Mouse (Mus musculus): ENCODE measurements around the gene Dpm3. TPM values are rescaled to one million over a fixed set of nuclear protein-coding genes. Genes with fewer than 3 reads are reported as not detected.
A peak's percentile ranks its signal among the peaks of the same experiment; 100 is the strongest.

Gene Dpm3
- polyA plus RNA-seq, 1 experiment: 431 TPM

DNA sequence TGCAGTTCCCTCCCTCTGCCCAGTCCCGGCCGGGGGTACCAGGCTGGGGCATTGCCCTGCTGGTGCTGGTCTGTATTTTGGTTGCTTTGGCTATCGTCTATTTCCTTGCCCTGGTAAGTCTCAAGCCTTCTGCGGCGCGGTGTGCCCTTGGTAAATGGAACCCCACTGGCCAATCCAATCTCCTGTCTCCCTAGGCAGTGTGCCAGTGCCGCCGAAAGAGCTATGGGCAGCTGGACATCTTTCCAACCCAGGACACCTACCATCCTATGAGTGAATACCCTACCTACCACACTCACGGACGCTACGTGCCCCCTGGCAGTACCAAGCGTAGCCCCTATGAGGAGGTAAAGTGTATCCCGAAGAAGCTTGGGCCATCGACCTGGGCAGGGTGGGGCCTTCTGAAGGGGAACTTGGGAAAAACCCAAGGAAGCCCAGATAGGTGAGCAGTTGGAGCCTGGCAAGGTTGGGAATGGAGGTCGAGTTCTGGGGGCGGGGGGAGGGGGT is 27.3 kb upstream of the Dpm3 start:
- no peak for DNase-seq
- Histone ChIP-seq H3K36me3 (ENCODE audit: control insufficient read depth, insufficient read depth, low read length) (no peaks in the 10 kb centered on the region), H3K4me1 (ENCODE audit: control insufficient read depth, insufficient read depth, low read length) (peaks cover 9% of the 10 kb centered on the region; the same call in 1 of the 2 replicates), H3K27me3 (replicated peaks; ENCODE audit: control insufficient read depth, insufficient read depth, low read length) (no peaks in the 10 kb centered on the region), H3K4me3 (ENCODE audit: insufficient read depth, low read depth, low read length) (peak overlapping the region; percentile 9; the same call in 1 of the 2 replicates), H3K27ac (ENCODE audit: insufficient read depth, low read depth, low read length) (no peak overlapping the region)
- WGBS: 72% methylated on average over 16 of the region's 16 CpGs
- TF ChIP-seq CTCF (conservative IDR thresholded peaks at IDR 0.05; ENCODE audit: insufficient read depth, insufficient read length, low read depth, low read length) (no peak), POLR2A (IDR thresholded peaks at IDR 0.05; ENCODE audit: low read depth, low read length) (no peak)

DNA sequence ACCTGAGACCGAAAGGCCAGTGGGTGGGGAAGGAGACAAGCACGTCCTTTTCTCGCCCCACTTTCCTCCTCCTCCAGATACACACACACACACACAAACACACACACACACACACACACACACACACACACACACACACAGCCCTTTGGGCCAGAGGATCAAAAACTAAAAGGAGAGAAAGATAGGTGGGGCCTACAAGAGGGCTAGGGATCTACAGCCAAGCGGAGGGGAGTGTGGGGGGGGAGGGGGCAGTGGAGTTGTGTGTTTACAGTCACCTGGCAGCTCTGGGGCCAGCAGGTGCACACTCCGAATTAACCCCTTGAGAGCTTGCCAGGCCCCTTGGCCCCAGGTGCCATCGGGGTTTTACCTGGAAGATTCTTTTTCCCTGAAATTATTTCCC is 26.5 kb upstream of the Dpm3 start:
- 67% methylated on average over 6 of the region's 6 CpGs for WGBS
- TF ChIP-seq CTCF (conservative IDR thresholded peaks at IDR 0.05; ENCODE audit: insufficient read depth, insufficient read length, low read depth, low read length) (no peak), POLR2A (IDR thresholded peaks at IDR 0.05; ENCODE audit: low read depth, low read length) (no peak)
- H3K4me1 ChIP-seq (ENCODE audit: control insufficient read depth, insufficient read depth, low read length): peaks cover 5% of the 10 kb centered on the region; the same call in 1 of the 2 replicates
- H3K27me3 ChIP-seq (replicated peaks; ENCODE audit: control insufficient read depth, insufficient read depth, low read length): no peaks in the 10 kb centered on the region
- H3K36me3 ChIP-seq (ENCODE audit: control insufficient read depth, insufficient read depth, low read length): no peaks in the 10 kb centered on the region
- no peak for DNase-seq
- 0 out of 2 replicates have a peak overlapping the region, but pooled peaks have one; percentile 40 for H3K27ac ChIP-seq (ENCODE audit: insufficient read depth, low read depth, low read length)
- no peak overlapping the region for H3K4me3 ChIP-seq (ENCODE audit: insufficient read depth, low read depth, low read length)

DNA sequence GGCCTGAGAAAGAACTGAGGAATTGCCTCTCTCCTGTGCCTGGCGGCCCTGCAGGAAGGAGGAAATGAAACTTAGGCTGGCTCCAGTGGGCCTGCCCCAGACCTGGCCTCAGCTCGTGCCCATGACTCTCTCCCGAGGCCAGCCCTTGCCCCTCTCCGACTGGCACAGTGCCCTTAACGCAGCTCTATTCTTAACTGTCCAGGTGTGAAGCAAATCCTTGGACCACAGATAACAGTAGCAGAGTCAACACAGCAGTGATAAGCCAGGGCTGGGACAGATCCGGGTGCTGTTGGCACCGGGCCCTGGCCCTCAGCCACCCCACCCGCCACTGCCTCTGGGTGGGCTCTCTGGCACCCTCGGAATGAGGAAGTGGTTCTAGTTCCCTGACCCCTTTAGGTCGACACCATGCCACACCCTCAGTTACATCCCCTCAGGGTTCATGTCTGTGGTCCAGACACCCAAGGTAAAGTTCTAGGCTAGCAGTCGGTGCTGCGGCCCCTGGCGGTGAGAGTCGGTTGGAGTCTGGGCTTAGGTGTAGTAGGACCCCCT is 25.5 kb upstream of the Dpm3 start:
- no peak for TF ChIP-seq POLR2A (IDR thresholded peaks at IDR 0.05; ENCODE audit: low read depth, low read length)
- TF ChIP-seq CTCF (conservative IDR thresholded peaks at IDR 0.05; ENCODE audit: insufficient read depth, insufficient read length, low read depth, low read length): no peak
- H3K4me1 ChIP-seq (ENCODE audit: control insufficient read depth, insufficient read depth, low read length): no peaks in the 10 kb centered on the region
- H3K4me3 ChIP-seq (ENCODE audit: insufficient read depth, low read depth, low read length): no peak overlapping the region
- 49% methylated on average over 14 of the region's 14 CpGs for whole genome bisulfite sequencing
- H3K27ac ChIP-seq (ENCODE audit: insufficient read depth, low read depth, low read length): 0 out of 2 replicates have a peak overlapping the region, but pooled peaks have one; percentile 40
- peak; percentile 31 for DNase-seq
- H3K36me3 ChIP-seq (ENCODE audit: control insufficient read depth, insufficient read depth, low read length): no peaks in the 10 kb centered on the region
- no peaks in the 10 kb centered on the region for H3K27me3 ChIP-seq (replicated peaks; ENCODE audit: control insufficient read depth, insufficient read depth, low read length)

DNA sequence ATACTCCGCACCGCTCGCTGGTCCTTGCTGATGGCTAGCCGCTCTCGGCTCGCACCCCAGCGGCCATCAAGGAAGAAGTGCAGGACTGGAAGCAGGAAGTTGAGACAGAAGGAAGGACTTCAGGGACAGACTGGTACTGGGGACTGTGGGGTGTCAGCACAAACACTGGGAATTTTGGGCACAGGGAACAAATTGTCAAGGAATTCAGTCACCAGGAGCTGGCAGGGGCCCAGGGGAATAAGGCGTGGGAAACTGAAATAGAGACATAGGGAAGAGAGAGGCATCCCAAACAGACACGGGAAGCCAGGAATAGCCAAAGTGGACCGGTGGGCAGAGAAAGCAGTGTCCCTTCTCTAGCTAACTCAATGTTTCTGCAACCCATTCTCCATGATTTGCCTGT is 22.6 kb upstream of the Dpm3 start:
- no peaks in the 10 kb centered on the region for H3K4me1 ChIP-seq (ENCODE audit: control insufficient read depth, insufficient read depth, low read length)
- no peak overlapping the region for H3K27ac ChIP-seq (ENCODE audit: insufficient read depth, low read depth, low read length)
- no peak overlapping the region for H3K4me3 ChIP-seq (ENCODE audit: insufficient read depth, low read depth, low read length)
- WGBS: 89% methylated on average over 10 of the region's 10 CpGs
- no peaks in the 10 kb centered on the region for H3K36me3 ChIP-seq (ENCODE audit: control insufficient read depth, insufficient read depth, low read length)
- no peak for TF ChIP-seq POLR2A (IDR thresholded peaks at IDR 0.05; ENCODE audit: low read depth, low read length)
- no peak for TF ChIP-seq CTCF (conservative IDR thresholded peaks at IDR 0.05; ENCODE audit: insufficient read depth, insufficient read length, low read depth, low read length)
- DNase-seq: no peak
- no peaks in the 10 kb centered on the region for H3K27me3 ChIP-seq (replicated peaks; ENCODE audit: control insufficient read depth, insufficient read depth, low read length)

DNA sequence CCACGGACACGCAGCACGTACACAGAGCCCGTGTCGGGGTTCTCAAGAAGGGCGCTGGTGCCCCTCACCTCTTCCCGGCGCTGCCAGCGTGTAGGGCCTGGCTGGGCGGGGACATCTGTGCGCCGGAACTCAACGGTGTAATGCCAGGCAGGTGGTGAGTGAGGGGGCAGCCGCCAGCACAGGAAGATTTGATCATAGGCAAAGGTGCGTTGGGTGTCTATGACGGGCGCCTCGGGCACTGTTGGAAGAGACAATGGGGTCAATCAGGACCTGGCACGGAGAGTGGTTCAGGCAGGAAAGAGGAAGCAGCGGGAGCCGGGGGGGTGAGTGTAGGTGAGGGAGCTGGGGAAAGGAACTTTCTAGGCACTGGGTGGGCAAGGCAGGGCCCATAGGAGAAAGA is 21.5 kb upstream of the Dpm3 start:
- H3K27ac ChIP-seq (ENCODE audit: insufficient read depth, low read depth, low read length): no peak overlapping the region
- DNase-seq: no peak
- no peaks in the 10 kb centered on the region for H3K27me3 ChIP-seq (replicated peaks; ENCODE audit: control insufficient read depth, insufficient read depth, low read length)
- WGBS: 82% methylated on average over 21 of the region's 21 CpGs
- no peaks in the 10 kb centered on the region for H3K36me3 ChIP-seq (ENCODE audit: control insufficient read depth, insufficient read depth, low read length)
- no peak for TF ChIP-seq POLR2A (IDR thresholded peaks at IDR 0.05; ENCODE audit: low read depth, low read length)
- no peaks in the 10 kb centered on the region; the same call in 1 of the 2 replicates for H3K4me1 ChIP-seq (ENCODE audit: control insufficient read depth, insufficient read depth, low read length)
- no peak overlapping the region for H3K4me3 ChIP-seq (ENCODE audit: insufficient read depth, low read depth, low read length)

DNA sequence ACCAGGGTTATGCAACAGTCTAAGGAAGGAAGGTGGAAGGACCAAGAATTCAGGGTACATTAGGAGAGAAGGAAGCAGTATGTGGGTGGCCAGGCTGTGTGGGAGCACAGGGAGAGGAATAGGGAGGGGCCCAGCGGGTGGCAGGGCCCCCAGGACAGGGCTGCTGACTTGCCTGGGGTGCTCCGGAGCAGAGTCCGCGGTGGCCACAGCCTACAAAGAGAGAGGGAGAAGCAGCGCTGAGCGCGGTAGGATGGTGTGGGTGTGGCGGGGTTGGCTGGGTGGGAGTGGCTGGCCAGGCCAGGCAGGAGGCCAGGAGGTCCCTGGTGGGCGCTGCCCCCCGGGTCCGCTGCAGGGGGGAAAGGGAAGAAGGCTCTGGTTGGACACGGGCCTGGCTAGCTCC is 20.7 kb upstream of the Dpm3 start:
- no peak overlapping the region for H3K4me3 ChIP-seq (ENCODE audit: insufficient read depth, low read depth, low read length)
- peaks cover 6% of the 10 kb centered on the region for H3K4me1 ChIP-seq (ENCODE audit: control insufficient read depth, insufficient read depth, low read length)
- peak; percentile 35 for DNase-seq
- no peak for TF ChIP-seq CTCF (conservative IDR thresholded peaks at IDR 0.05; ENCODE audit: insufficient read depth, insufficient read length, low read depth, low read length)
- no peak for TF ChIP-seq POLR2A (IDR thresholded peaks at IDR 0.05; ENCODE audit: low read depth, low read length)
- H3K27me3 ChIP-seq (replicated peaks; ENCODE audit: control insufficient read depth, insufficient read depth, low read length): no peaks in the 10 kb centered on the region
- WGBS: 44% methylated on average over 12 of the region's 12 CpGs
- no peaks in the 10 kb centered on the region for H3K36me3 ChIP-seq (ENCODE audit: control insufficient read depth, insufficient read depth, low read length)
- H3K27ac ChIP-seq (ENCODE audit: insufficient read depth, low read depth, low read length): no peak overlapping the region

DNA sequence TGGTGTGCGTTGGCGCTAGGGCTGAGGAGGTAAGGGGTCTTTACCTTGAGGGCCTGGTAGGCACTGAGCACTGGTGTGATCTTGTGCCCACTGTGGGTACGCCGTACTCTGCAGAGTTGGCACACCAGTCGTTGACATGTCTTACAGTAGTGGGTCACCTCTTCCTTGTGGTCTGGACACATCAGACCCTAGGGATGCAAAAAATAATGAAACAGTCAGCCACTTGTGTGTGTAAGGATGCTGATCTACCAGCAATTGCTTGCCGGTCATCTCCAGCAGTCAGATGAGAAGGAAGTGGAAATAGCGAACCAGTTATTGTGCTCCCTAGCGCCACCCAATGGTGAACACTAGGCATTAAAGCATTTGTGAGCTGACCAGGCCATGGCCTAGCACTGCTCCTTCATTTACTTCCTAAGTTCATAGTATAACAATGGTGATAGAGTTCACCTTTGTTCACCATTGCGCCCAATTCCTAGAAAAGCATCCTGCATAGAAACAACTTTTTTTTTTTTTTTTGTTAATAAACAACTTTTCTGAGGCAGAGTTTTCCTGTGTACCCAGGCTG is 16.7 kb upstream of the Dpm3 start:
- H3K27ac ChIP-seq (ENCODE audit: insufficient read depth, low read depth, low read length): no peak overlapping the region

More for the DNA sequence above, 16.7 kb upstream of the Dpm3 start:
- peak; percentile 87 for DNase-seq
- 60% methylated on average over 9 of the region's 9 CpGs for WGBS
- Histone ChIP-seq H3K27me3 (replicated peaks; ENCODE audit: control insufficient read depth, insufficient read depth, low read length) (no peaks in the 10 kb centered on the region), H3K4me3 (ENCODE audit: insufficient read depth, low read depth, low read length) (no peak overlapping the region), H3K4me1 (ENCODE audit: control insufficient read depth, insufficient read depth, low read length) (peaks cover 18% of the 10 kb centered on the region), H3K36me3 (ENCODE audit: control insufficient read depth, insufficient read depth, low read length) (no peaks in the 10 kb centered on the region)
- TF ChIP-seq CTCF (conservative IDR thresholded peaks at IDR 0.05; ENCODE audit: insufficient read depth, insufficient read length, low read depth, low read length) (peak; percentile 88), POLR2A (IDR thresholded peaks at IDR 0.05; ENCODE audit: low read depth, low read length) (no peak)

All from kidney, adult 2 months (tissue).